Mouse (Mus musculus): ENCODE measurements around the gene Prc1.

The Prc1 gene

DNA sequence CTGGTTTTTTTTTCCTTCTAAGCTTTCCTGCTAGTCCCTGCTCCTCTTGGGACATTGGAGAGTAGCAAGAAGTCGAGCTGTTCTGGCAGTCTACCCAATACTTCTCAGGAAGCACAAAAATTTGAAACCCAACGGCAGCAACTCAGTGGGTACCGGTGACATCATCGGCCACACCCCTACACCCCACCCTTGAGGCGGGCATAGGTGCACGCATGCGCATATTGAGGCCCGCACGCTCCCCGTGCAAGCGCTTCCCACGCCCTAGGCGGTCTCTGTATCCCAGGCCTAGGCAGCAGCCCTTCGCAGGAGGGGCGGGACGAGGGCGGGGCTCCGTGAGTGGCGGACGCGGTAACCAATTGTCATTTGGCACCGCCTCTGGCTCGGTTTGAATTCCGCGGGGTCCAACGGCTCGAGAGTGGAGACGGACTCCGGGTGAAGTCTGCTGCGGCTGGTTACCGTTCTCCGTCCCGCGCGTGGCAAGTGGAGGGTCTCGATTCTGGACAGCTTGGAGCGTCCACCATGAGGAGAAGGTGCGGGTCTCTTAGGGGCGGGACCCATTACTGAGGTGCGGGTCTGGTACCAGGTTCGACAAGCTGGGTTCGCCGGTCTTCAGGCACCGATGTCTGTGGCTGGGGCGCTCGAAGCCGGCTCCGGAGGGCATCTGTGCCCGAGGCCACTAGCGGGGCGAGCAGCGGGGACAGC lies at the start of gene Prc1:
Prc1 (plus strand) TSS at position 389 of the 702 bp plus-strand sequence.
- DNase-seq: peak; percentile 100

- no peak for DNase-seq
These were observed 49.4 kb upstream of the Prc1 start for GRCm38 (mm10) chr7:80244851-80245250.

DNA sequence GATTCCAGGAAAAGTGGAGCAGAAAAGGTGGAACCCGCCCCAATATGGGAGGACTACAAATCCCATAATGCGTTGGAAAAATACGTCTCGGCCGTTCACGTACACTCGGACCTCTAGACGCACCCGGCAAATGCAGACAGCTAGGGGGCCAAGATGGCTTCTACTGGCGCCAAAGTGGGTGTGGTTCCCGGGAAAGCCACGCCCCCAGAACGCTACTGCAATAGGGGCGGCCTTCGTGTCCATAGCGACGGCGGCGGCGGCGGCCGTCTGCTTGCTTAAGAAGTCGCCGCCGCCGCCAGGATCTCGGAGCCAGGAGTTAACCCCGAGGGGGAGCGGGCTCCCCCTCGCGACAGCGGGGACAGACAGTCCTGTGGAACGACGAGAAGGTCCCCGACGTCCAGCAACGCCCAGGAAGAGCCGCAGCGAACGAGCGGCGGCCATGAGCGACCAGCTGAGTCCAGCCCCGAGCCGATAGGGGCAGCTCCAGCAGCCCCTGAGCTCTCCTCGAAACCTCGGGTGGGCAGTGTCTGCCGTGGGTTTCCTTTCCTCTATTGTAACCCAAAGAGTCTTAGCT lies 48.0 kb upstream of the Prc1 start, which contains the start of gene Ttll13:
Ttll13 (plus strand) TSS at position 229 of the 574 bp plus-strand sequence.
- peak; percentile 100 for DNase-seq

- no peak for DNase-seq
These were observed 47.4 kb upstream of the Prc1 start for GRCm38 (mm10) chr7:80246859-80247258.

DNA sequence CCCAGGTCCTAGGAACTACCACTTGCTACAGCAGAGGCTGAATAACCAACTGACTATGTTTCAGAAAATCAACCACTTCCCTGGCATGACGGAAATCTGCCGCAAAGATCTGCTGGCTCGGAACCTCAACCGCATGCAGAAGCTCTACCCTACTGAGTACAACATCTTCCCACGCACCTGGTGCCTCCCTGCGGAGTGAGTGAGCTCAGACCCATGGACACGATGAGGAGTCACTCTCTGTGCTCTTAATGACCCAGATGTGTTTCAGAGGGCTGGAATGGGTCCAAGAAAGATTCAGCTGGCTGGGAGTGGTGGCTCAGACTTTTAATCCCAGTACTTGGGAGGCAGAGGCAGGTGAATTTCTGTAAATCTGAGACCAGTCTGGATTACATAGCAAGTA lies 41.8 kb upstream of the Prc1 start:
- DNase-seq: no peak

- no peak for DNase-seq
These were observed 41.4 kb upstream of the Prc1 start for GRCm38 (mm10) chr7:80252886-80253285.

DNA sequence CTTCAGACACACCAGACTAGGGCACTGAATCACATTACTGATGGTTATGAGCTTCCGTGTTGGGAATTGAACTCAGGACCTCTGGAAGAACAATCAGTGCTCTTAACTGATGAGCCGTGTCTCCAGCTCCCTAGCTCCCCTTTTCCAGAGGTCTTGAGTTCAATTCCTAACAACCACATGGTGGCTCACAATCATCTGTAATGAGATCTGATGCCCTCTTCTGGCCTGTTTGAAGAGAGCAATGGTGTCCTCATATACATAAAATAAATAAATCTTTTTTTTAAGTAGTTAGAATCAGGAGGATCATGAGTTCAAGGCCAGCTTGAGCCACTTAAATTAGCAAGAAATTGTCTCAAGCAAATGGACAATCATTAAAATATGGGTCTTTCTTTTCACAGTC lies 38.3 kb upstream of the Prc1 start:
- DNase-seq: no peak

GRCm38 (mm10) chr7:80257706-80258105 lies 36.5 kb upstream of the Prc1 start:
- DNase-seq: no peak

DNA sequence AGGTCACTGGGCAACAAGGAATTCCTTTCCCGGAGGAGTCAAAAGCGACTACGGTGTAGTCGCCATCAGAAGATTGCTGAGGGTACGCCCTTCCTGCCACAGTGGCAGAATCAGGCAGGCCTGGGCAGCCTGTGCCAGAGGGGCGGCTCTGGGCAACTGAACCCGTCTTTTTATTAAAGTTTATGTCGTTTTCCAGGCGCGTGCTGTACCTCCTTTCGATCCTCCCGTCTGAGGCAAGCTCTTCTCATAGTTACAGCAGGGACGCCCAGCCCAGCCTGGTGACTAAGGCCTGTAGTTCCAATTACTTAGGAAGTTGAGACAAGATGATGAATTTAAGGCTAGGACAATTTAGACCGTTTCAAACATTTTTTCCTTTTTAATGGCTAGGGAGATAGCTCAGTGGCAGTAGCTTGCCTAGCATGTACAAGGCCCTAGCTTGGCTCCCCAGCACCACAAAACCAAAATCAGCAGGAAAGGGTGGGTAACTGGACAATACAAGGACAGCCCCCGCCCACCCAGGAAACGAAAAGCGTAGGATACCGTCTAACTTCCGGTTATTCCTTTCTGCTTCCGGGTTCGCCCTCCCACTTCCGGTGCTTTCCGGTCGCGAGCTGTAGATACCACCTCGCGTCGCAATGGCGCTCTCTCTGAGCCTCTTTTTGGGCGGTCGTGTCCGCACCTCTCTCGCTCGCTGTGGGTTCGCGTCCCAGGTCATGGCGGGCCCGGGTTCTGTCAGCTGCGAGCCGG lies 33.5 kb upstream of the Prc1 start, which contains the start of gene Ngrn:
Ngrn (plus strand) TSS at position 591 of the 747 bp plus-strand sequence.
- DNase-seq: peak; percentile 98

DNA sequence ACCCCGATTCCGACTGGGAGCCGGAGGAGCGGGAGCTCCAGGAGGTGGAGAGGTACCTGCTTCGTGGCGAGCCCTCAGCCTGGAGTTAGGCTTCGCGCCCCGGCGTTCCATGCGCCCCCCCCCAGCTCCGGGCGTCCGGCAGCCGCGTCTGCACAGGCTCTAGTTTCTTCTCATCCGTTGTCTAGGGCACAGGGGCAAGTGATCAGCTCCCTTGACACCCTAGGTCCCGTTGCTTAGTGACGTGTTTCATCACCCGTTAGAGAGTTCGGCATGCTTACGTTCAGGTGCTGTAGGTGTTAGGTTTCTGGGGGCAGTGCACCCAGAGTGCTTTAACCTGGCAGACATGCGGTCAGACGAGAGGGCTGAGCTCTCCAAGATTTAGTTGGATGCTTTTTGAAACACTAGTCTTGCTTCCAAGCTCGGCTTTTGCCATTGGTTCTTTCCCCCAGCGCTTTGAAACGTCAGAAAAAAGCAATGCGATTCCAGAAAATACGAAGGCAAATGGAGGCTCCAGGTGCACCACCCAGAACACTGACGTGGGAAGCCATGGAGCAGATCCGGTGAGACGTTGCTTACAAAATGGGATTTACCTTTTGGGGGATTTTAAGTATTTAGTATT lies 32.8 kb upstream of the Prc1 start:
- DNase-seq: no peak

DNA sequence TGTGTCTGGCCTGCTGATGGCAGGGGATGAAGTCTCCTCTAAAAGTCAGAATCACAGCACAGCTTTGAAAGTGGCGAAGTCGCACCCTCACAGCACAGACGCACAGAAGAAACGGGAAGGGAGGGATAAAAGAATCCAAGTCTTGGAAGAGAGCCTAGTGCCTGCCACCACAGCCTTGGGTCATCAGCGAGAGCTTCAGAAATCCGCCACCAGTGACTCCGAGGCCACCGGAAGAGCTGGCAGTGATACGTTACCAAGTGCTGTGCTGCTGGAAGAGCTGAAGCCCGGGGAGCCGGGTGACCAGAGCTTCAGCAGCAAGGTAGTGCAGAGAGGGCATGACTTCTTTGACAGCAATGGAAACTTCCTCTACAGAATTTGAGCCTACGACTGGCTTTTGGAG lies 29.6 kb upstream of the Prc1 start:
- no peak for DNase-seq

- DNase-seq: no peak
These were observed 26.5 kb upstream of the Prc1 start for GRCm38 (mm10) chr7:80267764-80268163.

DNA sequence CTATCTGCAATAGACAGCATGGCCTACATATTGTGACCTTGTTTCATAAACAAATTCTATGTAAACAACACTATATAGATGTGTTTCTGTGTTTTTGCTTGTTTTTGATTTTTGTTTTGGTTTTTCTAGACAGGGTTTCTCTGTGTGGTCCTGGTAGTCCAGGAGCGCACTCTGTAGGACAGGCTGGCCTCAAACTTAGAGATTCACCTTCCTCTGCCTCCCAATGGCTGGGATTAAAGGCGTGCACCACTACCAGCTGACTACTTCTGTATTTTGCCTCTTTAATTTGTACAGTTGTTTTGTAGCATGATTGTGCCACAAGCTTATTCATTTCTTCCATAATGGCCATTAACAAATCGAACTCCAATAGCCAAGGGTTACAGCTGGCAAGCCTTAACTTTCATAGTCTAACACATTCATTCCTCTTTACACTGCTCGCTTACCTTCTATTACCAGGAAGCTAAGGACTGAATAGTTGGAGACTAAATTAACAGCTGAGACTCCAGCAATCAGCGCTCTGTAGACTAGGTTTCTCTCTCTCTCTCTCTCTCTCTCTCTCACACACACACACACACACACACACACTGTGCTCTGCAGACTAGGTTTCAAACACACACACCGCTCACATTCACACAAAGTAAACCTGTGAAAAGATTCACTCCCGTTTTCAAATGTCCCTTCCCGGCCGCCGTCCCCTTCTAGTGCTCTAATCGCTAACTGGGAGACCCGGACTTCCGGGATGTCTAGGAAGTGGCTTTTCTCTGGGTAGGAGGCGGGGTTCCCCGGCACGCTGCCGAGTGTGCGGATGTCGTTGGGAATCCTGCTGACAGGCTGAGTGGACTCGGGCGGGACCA lies 25.1 kb upstream of the Prc1 start, which contains the start of gene Vps33b:
Vps33b (plus strand) TSS at position 753 of the 854 bp plus-strand sequence.
- peak; percentile 99 for DNase-seq

- no peak for DNase-seq
These were observed 24.4 kb upstream of the Prc1 start for GRCm38 (mm10) chr7:80269751-80270255.

- no peak for DNase-seq
These were observed 20.8 kb upstream of the Prc1 start for GRCm38 (mm10) chr7:80273456-80273855.

DNA sequence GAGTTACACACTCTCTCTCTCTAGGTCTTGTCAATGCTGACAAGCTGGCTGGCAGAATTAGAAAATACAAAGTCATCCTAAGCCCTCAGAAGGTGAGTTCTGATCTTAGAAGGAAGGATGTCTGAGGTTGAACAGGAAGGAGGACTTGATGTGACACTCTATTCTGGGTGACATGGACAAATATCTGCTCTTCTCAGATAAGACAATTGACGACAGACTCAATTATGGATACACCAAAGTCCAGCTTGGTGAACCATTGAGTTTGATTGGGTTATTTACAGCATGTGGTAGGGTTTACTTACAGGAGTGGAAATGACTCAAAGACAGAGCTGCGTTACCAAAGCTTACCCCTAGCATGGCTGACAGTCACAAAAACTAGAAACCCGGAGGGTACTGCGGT lies 17.9 kb upstream of the Prc1 start:
- no peak for DNase-seq

DNA sequence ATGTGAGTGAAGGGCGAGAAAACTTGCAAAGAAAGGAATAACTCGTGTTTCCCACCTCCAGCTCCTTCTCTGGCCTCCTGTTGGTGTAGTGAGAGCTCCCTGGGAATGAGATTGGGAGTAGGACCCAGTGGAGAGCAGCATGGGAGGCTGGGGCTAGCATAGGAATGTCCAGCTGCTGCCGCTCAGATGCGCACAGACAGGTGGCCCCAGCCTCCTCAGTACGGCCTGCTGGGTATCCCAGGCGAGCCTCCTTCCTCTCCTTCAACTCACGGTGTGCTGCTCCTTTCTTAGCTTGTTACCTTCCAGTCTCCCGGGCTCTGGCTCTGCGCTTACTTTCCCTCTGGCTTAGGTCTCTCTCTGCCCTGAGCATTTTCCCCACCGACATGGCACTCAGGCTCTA lies 14.2 kb upstream of the Prc1 start:
- DNase-seq: no peak

DNA sequence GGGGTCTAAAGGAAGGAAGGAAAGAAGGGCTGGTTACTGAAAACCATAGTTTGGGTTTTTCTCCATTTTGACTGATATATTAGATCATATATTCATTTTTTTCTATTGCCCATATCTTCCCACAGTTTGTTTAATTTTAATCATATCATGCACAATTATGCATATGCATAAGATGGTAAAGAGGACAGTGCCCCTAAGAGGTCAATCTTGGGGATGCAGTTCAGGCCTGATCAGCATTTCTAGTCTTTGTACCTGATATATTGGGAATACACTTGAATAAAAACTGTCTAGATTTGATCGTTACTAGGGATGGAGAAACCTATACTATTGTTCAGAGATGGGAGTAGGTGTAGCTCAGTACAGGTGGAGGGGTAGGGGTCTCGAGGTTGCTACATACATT lies 13.3 kb upstream of the Prc1 start:
- peak; percentile 46 for DNase-seq

DNA sequence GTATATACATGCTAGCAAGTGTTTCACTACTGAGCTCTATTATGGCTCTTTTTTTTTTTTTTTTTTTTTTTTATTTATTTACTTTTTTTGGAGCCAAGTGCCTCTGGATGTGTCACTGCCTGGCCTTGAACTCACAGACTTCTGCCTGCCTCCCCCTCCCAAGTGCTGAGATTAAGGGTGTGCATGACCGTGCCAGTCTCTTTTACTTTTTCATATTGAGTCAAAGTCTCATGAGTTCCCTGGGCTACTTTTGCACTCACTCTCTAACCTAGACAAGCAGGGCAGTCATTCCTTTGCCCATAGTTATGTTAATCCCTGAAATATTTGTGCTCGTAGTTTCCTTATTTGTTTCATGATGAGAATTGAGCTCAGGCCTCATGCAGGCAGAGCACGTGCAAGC lies 12.6 kb upstream of the Prc1 start:
- DNase-seq: peak; percentile 57

DNA sequence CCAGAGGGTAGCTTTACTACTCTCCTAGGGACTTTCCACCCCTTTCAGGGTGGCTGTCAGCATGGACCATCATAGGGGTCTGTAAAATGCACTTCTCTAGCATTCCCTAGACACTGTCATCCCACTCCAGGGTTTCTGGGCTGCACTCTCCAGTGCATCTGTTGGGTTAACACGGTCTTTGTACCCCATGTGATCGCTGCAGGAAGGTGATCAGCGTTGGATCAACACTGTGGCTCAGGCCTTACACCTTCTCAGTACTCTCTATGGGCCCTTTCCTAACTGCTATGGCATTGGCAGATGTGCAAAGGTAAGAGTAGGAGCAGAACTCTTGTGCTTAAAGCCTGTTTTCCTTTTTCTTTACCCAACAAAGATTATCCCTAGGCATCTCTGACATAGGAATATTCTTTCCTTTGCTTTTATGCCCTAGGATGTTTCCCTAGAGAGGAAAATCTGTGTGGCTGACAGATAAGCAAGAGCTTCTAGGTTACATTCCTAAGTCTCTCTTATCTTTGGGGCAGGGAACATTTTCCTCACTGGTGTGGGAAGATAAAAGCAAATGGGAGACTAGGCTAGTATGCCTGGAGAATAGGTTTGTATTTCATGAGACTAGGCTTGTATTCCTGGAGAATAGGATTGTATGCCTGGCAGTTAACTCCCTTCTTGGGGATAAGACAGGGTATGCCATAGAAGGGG lies 10.9 kb upstream of the Prc1 start:
- no peak for DNase-seq

GRCm38 (mm10) chr7:80284391-80284790 lies 9.9 kb upstream of the Prc1 start:
- no peak for DNase-seq

- DNase-seq: no peak
These were observed 8.5 kb upstream of the Prc1 start for GRCm38 (mm10) chr7:80285725-80286124.
